Comparison of ENCODE assay signal across 8 mouse cellular contexts in genomic region chr6:54164777-54165176, GRCm38 (mm10).
DNase-seq lines count a peak whose midpoint lies in the region; ATAC-seq and TF ChIP-seq lines count a peak whose summit lies in the region.

No protein-coding gene starts in this region.

- 52% methylated on average over 4 of the region's 4 CpGs for WGBS in kidney, embryonic 15.5 days
- WGBS in bone marrow, adult 2 months = 34% methylated on average over 4 of the region's 4 CpGs

- no peak for TF ChIP-seq POLR2A in bone marrow, adult 2 months (IDR thresholded peaks at IDR 0.05; ENCODE audit: borderline replicate concordance, control insufficient read depth, low read depth, low read length)

- intact Hi-C loops in gastrocnemius, postnatal 14 days (cut with DNase I; ENCODE audit: low total_unique reads) = loop anchor here (5.0 kb wide), 1 partner anchor 132 kb away; no protein-coding TSS in a partner anchor

- peak; percentile 87 for TF ChIP-seq CTCF in bone marrow, adult 2 months (IDR thresholded peaks at IDR 0.05; ENCODE audit: control insufficient read depth, insufficient read depth, low read length)

- no peak overlapping the region for H3K4me3 ChIP-seq in kidney, embryonic 15.5 days (replicated peaks)
- no peak overlapping the region for H3K4me3 ChIP-seq in bone marrow, adult 2 months (replicated peaks; ENCODE audit: control insufficient read depth, low read depth, low read length)

- no peak overlapping the region for H3K4me2 ChIP-seq in kidney, embryonic 15.5 days

- no peaks in the 10 kb centered on the region for H3K36me3 ChIP-seq in kidney, embryonic 15.5 days

- DNase-seq in kidney, adult 11 months = peak; percentile 51
- peak; percentile 60 for DNase-seq in gastrocnemius, postnatal 14 days
- peak; percentile 70 to 83 for DNase-seq in kidney, postnatal 36 days
- DNase-seq in thymus, postnatal 0 days (ENCODE audit: low spot score) = peak; percentile 21

- no peak overlapping the region for H3K9ac ChIP-seq in kidney, embryonic 15.5 days

- peaks cover 2% of the 10 kb centered on the region; the same call in 1 of the 2 replicates for H3K27me3 ChIP-seq in kidney, embryonic 15.5 days

- no peaks in the 10 kb centered on the region for H3K9me3 ChIP-seq in kidney, embryonic 15.5 days (replicated peaks)

- no peak overlapping the region for H3K27ac ChIP-seq in kidney, embryonic 15.5 days
- no peak overlapping the region for H3K27ac ChIP-seq in bone marrow, adult 2 months (ENCODE audit: control insufficient read depth, insufficient read depth, low read depth, low read length, poor library complexity)

- H3K4me1 ChIP-seq in kidney, embryonic 15.5 days = peaks cover 30% of the 10 kb centered on the region
- peaks cover 5% of the 10 kb centered on the region for H3K4me1 ChIP-seq in bone marrow, adult 2 months (ENCODE audit: control insufficient read depth, insufficient read depth, low read length)

- ATAC-seq in kidney, embryonic 15.5 days (replicated peaks; ENCODE audit: low FRiP score) = no peak
- peak; percentile 64 for ATAC-seq in CD4-positive, CD25-positive, alpha-beta regulatory T cell, adult 4 months
- ATAC-seq in megakaryocyte progenitor cell, adult 5-6 weeks (replicated peaks; ENCODE audit: poor library complexity) = peak; percentile 38

Comparison
In these comparisons a context has a peak if more than half of its experiments do, and no peak if none do; other contexts are left out.
1. DNase-seq: peak in every context shown above with its lines; median percentile 76 in kidney, postnatal 36 days; 60 in gastrocnemius, postnatal 14 days; 51 in kidney, adult 11 months; 21 in thymus, postnatal 0 days.